Mouse (Mus musculus) liver, embryonic 14.5 days (tissue): ENCODE data around the gene Map3k21. TPM values are rescaled to one million over a fixed set of nuclear protein-coding genes. Genes with fewer than 3 reads are reported as not detected.

ENCODE experiments used
- ATAC-seq: fragments of 200-750 bp; cut with Nextera tagmentation; 2 replicates; pipeline ENCODE4 v1.8.0; 2017; ENCODE audit warnings: moderate number of reproducible peaks, mild to moderate bottlenecking, moderate library complexity; ENCODE audit not compliant: insufficient read depth
- DNase-seq, 3 experiments: peaks; one replicate each; pipeline ENCODE4 v3.0.0-alpha.2; 2012 to 2013; ENCODE audit warnings: low read depth in 3 of 3, low spot score in 3 of 3
- H3K27ac ChIP-seq: fragments of 300-500 bp; sonication (generic); 2 replicates; pipeline ENCODE4 v1.5.1; 2014; ENCODE audit warnings: moderate library complexity, mild to moderate bottlenecking, control low read depth, inconsistent platforms
- H3K27me3 ChIP-seq: fragments of 300-500 bp; sonication (generic); 2 replicates; pipeline ENCODE4 v1.6.1; 2014; ENCODE audit warnings: mild to moderate bottlenecking, low read length, moderate library complexity; ENCODE audit not compliant: control insufficient read depth, insufficient read depth
- H3K36me3 ChIP-seq: fragments of 300-500 bp; sonication (generic); replicated peaks from 2 replicates; pipeline ENCODE4 v1.6.1; 2014; ENCODE audit warnings: low read depth; ENCODE audit not compliant: control insufficient read depth, insufficient read depth
- H3K4me1 ChIP-seq, 2 experiments: fragments of 200-500 bp in 1 of 2; fragments of 300-500 bp in 1 of 2; sonication (generic) in 1 of 2; replicated peaks; 2 replicates each; pipeline ENCODE4 v1.6.1; 2012 to 2014; ENCODE audit warnings: antibody characterized with exemption in 1 of 2, inconsistent platforms in 1 of 2, low read length in 1 of 2; ENCODE audit not compliant: control insufficient read depth in 2 of 2, insufficient read depth in 2 of 2
- H3K4me2 ChIP-seq: fragments of 300-500 bp; sonication (generic); 2 replicates; pipeline ENCODE4 v1.6.1; 2014; ENCODE audit warnings: low read depth, mild to moderate bottlenecking, control low read depth, moderate library complexity
- H3K4me3 ChIP-seq, 2 experiments: fragments of 200-500 bp in 1 of 2; fragments of 300-500 bp in 1 of 2; sonication (generic) in 1 of 2; 2 replicates each; pipeline ENCODE4 v1.5.1; 2012 to 2014; ENCODE audit warnings: low read depth in 2 of 2, low read length in 2 of 2, mild to moderate bottlenecking in 2 of 2, control low read depth in 1 of 2, inconsistent platforms in 1 of 2, moderate library complexity in 1 of 2; ENCODE audit not compliant: insufficient read depth in 1 of 2
- H3K9ac ChIP-seq: fragments of 300-500 bp; sonication (generic); replicated peaks from 2 replicates; pipeline ENCODE4 v1.6.1; 2014; ENCODE audit warnings: mild to moderate bottlenecking, control low read depth, moderate library complexity
- H3K9me3 ChIP-seq: fragments of 300-500 bp; sonication (generic); 2 replicates; pipeline ENCODE4 v1.6.1; 2016; ENCODE audit warnings: low read length, mixed read lengths; ENCODE audit not compliant: control insufficient read depth
- CTCF ChIP-seq: IDR thresholded peaks from 2 replicates; pipeline ENCODE4 v1.5.1; 2016; ENCODE audit warnings: antibody characterized with exemption, low read depth, control low read depth
- EP300 ChIP-seq: IDR thresholded peaks from 2 replicates; pipeline ENCODE4 v1.6.1; 2016; ENCODE audit warnings: antibody characterized with exemption, low read depth
- WGBS: fragments of 180-500 bp; shearing (Covaris S2); extraction: QIAGEN DNeasy Blood & Tissue Kit; methylation state at CpG from one replicate; pipeline ENCODE4 v1.1.7; 2014; ENCODE audit not compliant: insufficient replicate concordance; 5-methylcytosine and 5-hydroxymethylcytosine counted together
- polyA plus RNA-seq, 2 experiments: library from polyadenylated mRNA; depleted of rRNA in 1 of 2; stranded (reverse) in 1 of 2; unstranded in 1 of 2; fragments of >200 nt; fragmentation: Nextera tagmentation in 1 of 2; extraction: Ambion mirVana in 1 of 2; gene quantifications; 2 replicates each; pipeline versions ENCODE4 v1.2.1 to v1.2.3; 2012 to 2014

The Map3k21 gene
- polyA plus RNA-seq, 2 experiments, result 0.01 to 0.04 TPM

- H3K36me3 ChIP-seq, result no peaks in the 10 kb centered on the region
- H3K27ac ChIP-seq, result no peak overlapping the region
- H3K27me3 ChIP-seq, result peaks cover 5% of the 10 kb centered on the region; the same call in 1 of the 2 replicates
- H3K4me3 ChIP-seq, result no peak overlapping the region
- H3K9me3 ChIP-seq, result no peaks in the 10 kb centered on the region
- H3K4me2 ChIP-seq, result no peak overlapping the region
- H3K4me1 ChIP-seq, result no peaks in the 10 kb centered on the region
- ATAC-seq, result no peak
- no peak for DNase-seq
- no peak overlapping the region for H3K9ac ChIP-seq
- WGBS, result 50% methylated on average over 8 of the region's 8 CpGs
- no peak for TF ChIP-seq CTCF
- TF ChIP-seq EP300, result no peak
These were observed 49.8 kb downstream of the Map3k21 start for GRCm38 (mm10) chr8:125960037-125960436.

DNA sequence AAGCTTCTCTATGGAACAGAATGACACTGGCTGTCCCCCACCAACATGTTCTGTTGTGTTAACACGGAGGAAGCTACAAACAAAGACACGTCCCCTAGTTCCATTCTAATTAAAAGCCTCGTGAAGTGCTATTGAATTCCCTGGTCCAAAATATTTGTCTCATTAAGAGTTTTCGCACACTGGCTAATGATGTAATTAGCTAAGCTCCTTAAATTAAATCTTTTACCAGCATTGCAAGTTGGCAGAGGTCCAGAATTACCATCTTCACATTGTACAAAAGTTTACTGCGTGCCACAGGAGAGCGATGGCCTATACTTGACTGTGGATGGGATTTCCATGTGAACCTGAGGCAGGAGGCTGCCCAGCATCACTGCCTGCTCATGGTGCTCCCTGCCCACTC, 51.5 kb downstream of the Map3k21 start:
- Histone ChIP-seq H3K9ac (no peak overlapping the region), H3K4me1 (no peaks in the 10 kb centered on the region), H3K27ac (no peak overlapping the region), H3K4me2 (no peak overlapping the region), H3K9me3 (no peaks in the 10 kb centered on the region), H3K36me3 (no peaks in the 10 kb centered on the region), H3K4me3 (no peak overlapping the region), H3K27me3 (peaks cover 5% of the 10 kb centered on the region; the same call in 1 of the 2 replicates)
- no peak for DNase-seq
- WGBS, result 69% methylated on average over 6 of the region's 6 CpGs
- TF ChIP-seq CTCF (no peak), EP300 (no peak)
- no peak for ATAC-seq

DNA sequence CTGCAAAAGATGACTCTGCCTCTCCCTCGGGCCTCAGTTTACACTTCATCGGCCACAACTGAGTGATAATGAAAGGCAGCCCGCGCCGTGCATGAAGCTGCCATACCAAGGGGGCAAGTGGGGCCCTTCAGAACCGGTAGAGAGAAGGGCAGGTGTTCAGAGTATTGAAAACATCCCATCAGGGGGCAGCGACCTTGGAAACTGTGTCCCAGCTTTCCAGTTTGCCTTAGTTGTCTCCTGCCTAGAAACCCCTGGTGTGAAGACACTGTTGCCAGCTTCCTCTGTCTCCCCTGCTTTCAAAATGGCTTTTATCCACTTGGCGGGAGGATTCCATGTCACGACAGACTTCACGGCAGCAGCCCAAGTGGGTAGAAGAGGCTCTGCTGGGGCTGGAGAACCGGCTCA, 53.6 kb downstream of the Map3k21 start:
- H3K27me3 ChIP-seq, result peaks cover 5% of the 10 kb centered on the region; the same call in 1 of the 2 replicates
- H3K4me1 ChIP-seq, result no peaks in the 10 kb centered on the region
- WGBS, result 10% methylated on average over 11 of the region's 11 CpGs
- ATAC-seq (no peak), DNase-seq (no peak)
- no peak overlapping the region for H3K27ac ChIP-seq
- no peak overlapping the region for H3K4me2 ChIP-seq
- no peaks in the 10 kb centered on the region for H3K36me3 ChIP-seq
- no peak overlapping the region for H3K4me3 ChIP-seq
- no peaks in the 10 kb centered on the region for H3K9me3 ChIP-seq
- TF ChIP-seq CTCF, result no peak
- no peak for TF ChIP-seq EP300
- H3K9ac ChIP-seq, result no peak overlapping the region

DNA sequence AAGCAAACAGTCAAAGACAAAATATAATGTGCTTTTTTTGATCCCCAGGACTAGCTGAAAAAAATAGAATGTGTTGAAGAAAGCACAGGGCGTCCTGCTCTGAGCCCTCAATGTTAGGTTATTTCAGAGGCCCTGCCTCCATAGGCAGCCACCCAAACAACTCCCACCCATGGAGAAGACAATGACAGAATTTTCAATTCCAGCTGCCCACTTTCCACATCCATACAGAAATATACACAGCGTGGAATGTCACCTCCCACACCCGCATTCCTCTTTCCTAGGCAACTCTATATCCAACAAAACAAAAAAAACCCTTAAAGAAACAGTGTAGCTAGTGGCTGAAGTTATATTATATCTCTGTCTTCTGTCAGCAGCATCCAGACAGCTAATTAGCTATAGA, 61.1 kb downstream of the Map3k21 start:
- no peaks in the 10 kb centered on the region for H3K27me3 ChIP-seq
- no peaks in the 10 kb centered on the region for H3K4me1 ChIP-seq
- H3K27ac ChIP-seq, result no peak overlapping the region
- DNase-seq (no peak), ATAC-seq (no peak)
- no peak overlapping the region for H3K4me2 ChIP-seq
- no peak overlapping the region for H3K9ac ChIP-seq
- no peaks in the 10 kb centered on the region for H3K9me3 ChIP-seq
- 52% methylated on average over 3 of the region's 3 CpGs for WGBS
- no peak for TF ChIP-seq EP300
- no peak for TF ChIP-seq CTCF
- H3K36me3 ChIP-seq, result no peaks in the 10 kb centered on the region
- H3K4me3 ChIP-seq, result no peak overlapping the region

DNA sequence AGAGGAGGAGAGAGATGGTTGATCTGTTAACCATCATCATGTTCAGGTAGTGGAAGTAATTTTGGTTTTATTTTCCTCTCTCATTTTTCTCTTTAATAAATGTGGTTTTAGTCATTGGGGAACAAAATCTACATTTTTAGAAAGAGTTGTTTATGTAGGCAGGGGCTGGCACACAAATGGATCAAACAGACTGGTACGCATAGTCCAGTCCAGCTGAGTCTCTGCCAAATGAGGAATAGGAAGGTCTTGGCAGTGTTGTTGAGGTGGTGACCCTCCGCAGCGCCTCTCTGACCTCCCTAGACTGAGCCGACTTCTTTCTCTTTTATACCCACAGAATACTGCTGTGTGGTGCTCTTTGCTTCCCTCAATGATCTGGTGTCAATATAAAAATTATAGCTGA, 65.7 kb downstream of the Map3k21 start:
- no peaks in the 10 kb centered on the region for H3K27me3 ChIP-seq
- TF ChIP-seq EP300 (no peak), CTCF (no peak)
- DNase-seq (no peak), ATAC-seq (no peak)
- no peak overlapping the region for H3K27ac ChIP-seq
- no peaks in the 10 kb centered on the region for H3K36me3 ChIP-seq
- no peak overlapping the region for H3K4me3 ChIP-seq
- WGBS, result 53% methylated on average over 4 of the region's 4 CpGs
- no peaks in the 10 kb centered on the region for H3K4me1 ChIP-seq
- no peaks in the 10 kb centered on the region for H3K9me3 ChIP-seq
- H3K4me2 ChIP-seq, result no peak overlapping the region
- H3K9ac ChIP-seq, result no peak overlapping the region

- DNase-seq, result no peak
- H3K4me3 ChIP-seq, result no peak overlapping the region
These were observed 70.6 kb downstream of the Map3k21 start for GRCm38 (mm10) chr8:125980826-125981225.

More at GRCm38 (mm10) chr8:125980826-125981225, 70.6 kb downstream of the Map3k21 start:
- Histone ChIP-seq H3K4me1 (no peaks in the 10 kb centered on the region), H3K27ac (no peak overlapping the region), H3K9ac (no peak overlapping the region), H3K9me3 (no peaks in the 10 kb centered on the region), H3K36me3 (no peaks in the 10 kb centered on the region), H3K4me2 (no peak overlapping the region), H3K27me3 (no peaks in the 10 kb centered on the region)
- WGBS, result 12% methylated on average over 6 of the region's 6 CpGs
- no peak for ATAC-seq
- TF ChIP-seq CTCF, result no peak
